Mouse (Mus musculus): ENCODE results near the gene Whrn. TPM values are rescaled to one million over a fixed set of nuclear protein-coding genes. Genes with fewer than 3 reads are reported as not detected.

Whrn gene
- polyA plus RNA-seq, 1 experiment from 2014 or later, result 1.9 TPM

- Histone ChIP-seq H3K4me3 (ENCODE audit: low read depth, low read length) (no peak overlapping the region), H3K27ac (ENCODE audit: low read length) (no peak overlapping the region), H3K9ac (replicated peaks; ENCODE audit: low read depth) (no peak overlapping the region), H3K4me1 (ENCODE audit: insufficient read depth, low read depth, low read length) (no peaks in the 10 kb centered on the region), H3K36me3 (ENCODE audit: insufficient read depth, low read length) (no peaks in the 10 kb centered on the region), H3K4me2 (replicated peaks; ENCODE audit: low read depth, low read length) (no peak overlapping the region), H3K27me3 (replicated peaks; ENCODE audit: insufficient read depth, low read length) (no peaks in the 10 kb centered on the region), H3K9me3 (ENCODE audit: low read length) (no peaks in the 10 kb centered on the region)
- ATAC-seq (peak; percentile 32; the same call in 1 of the 2 replicates), DNase-seq (ENCODE audit: low spot score) (no peak)
- 42% methylated on average over 16 of the region's 16 CpGs for WGBS
- TF ChIP-seq EP300 (IDR thresholded peaks at IDR 0.05) (no peak), CTCF (IDR thresholded peaks at IDR 0.05) (no peak)
These were observed 36.5 kb downstream of the Whrn start for GRCm38 (mm10) chr4:63459141-63459789.

- H3K4me1 ChIP-seq (ENCODE audit: insufficient read depth, low read depth, low read length), result no peaks in the 10 kb centered on the region
- H3K27me3 ChIP-seq (replicated peaks; ENCODE audit: insufficient read depth, low read length), result no peaks in the 10 kb centered on the region
- no peak for TF ChIP-seq EP300 (IDR thresholded peaks at IDR 0.05)
- TF ChIP-seq CTCF (IDR thresholded peaks at IDR 0.05), result no peak
- H3K4me3 ChIP-seq (ENCODE audit: low read depth, low read length), result no peak overlapping the region
- no peaks in the 10 kb centered on the region for H3K9me3 ChIP-seq (ENCODE audit: low read length)
- H3K27ac ChIP-seq (ENCODE audit: low read length), result no peak overlapping the region
- 90% methylated on average over 5 of the region's 5 CpGs for WGBS
- H3K9ac ChIP-seq (replicated peaks; ENCODE audit: low read depth), result no peak overlapping the region
- no peak overlapping the region for H3K4me2 ChIP-seq (replicated peaks; ENCODE audit: low read depth, low read length)
- H3K36me3 ChIP-seq (ENCODE audit: insufficient read depth, low read length), result no peaks in the 10 kb centered on the region
- ATAC-seq (no peak), DNase-seq (ENCODE audit: low spot score) (no peak)
These were observed 39.2 kb downstream of the Whrn start for GRCm38 (mm10) chr4:63456547-63456946.

- H3K27ac ChIP-seq (ENCODE audit: low read length), result no peak overlapping the region
- H3K4me2 ChIP-seq (replicated peaks; ENCODE audit: low read depth, low read length), result no peak overlapping the region
- 66% methylated on average over 6 of the region's 6 CpGs for WGBS
- no peak overlapping the region for H3K9ac ChIP-seq (replicated peaks; ENCODE audit: low read depth)
- no peaks in the 10 kb centered on the region for H3K36me3 ChIP-seq (ENCODE audit: insufficient read depth, low read length)
- H3K4me3 ChIP-seq (ENCODE audit: low read depth, low read length), result no peak overlapping the region
- no peaks in the 10 kb centered on the region for H3K4me1 ChIP-seq (ENCODE audit: insufficient read depth, low read depth, low read length)
- no peaks in the 10 kb centered on the region for H3K9me3 ChIP-seq (ENCODE audit: low read length)
- DNase-seq (ENCODE audit: low spot score) (no peak), ATAC-seq (no peak)
- H3K27me3 ChIP-seq (replicated peaks; ENCODE audit: insufficient read depth, low read length), result no peaks in the 10 kb centered on the region
- no peak for TF ChIP-seq EP300 (IDR thresholded peaks at IDR 0.05)
- no peak for TF ChIP-seq CTCF (IDR thresholded peaks at IDR 0.05)
These were observed 41.8 kb downstream of the Whrn start for GRCm38 (mm10) chr4:63453939-63454513.

GRCm38 (mm10) chr4:63452555-63452954, 43.2 kb downstream of the Whrn start:
- H3K4me1 ChIP-seq (ENCODE audit: insufficient read depth, low read depth, low read length), result no peaks in the 10 kb centered on the region
- H3K27ac ChIP-seq (ENCODE audit: low read length), result no peak overlapping the region
- WGBS, result 67% methylated on average over 3 of the region's 3 CpGs
- H3K9me3 ChIP-seq (ENCODE audit: low read length), result no peaks in the 10 kb centered on the region
- DNase-seq (ENCODE audit: low spot score) (no peak), ATAC-seq (no peak)
- TF ChIP-seq CTCF (IDR thresholded peaks at IDR 0.05) (no peak), EP300 (IDR thresholded peaks at IDR 0.05) (no peak)
- no peak overlapping the region for H3K4me2 ChIP-seq (replicated peaks; ENCODE audit: low read depth, low read length)
- no peak overlapping the region for H3K4me3 ChIP-seq (ENCODE audit: low read depth, low read length)
- no peaks in the 10 kb centered on the region for H3K27me3 ChIP-seq (replicated peaks; ENCODE audit: insufficient read depth, low read length)
- no peaks in the 10 kb centered on the region for H3K36me3 ChIP-seq (ENCODE audit: insufficient read depth, low read length)
- no peak overlapping the region for H3K9ac ChIP-seq (replicated peaks; ENCODE audit: low read depth)

GRCm38 (mm10) chr4:63450551-63450950, 45.2 kb downstream of the Whrn start:
- no peaks in the 10 kb centered on the region for H3K36me3 ChIP-seq (ENCODE audit: insufficient read depth, low read length)
- ATAC-seq (no peak), DNase-seq (ENCODE audit: low spot score) (no peak)
- no peaks in the 10 kb centered on the region for H3K4me1 ChIP-seq (ENCODE audit: insufficient read depth, low read depth, low read length)
- no peaks in the 10 kb centered on the region for H3K27me3 ChIP-seq (replicated peaks; ENCODE audit: insufficient read depth, low read length)
- WGBS, result 79% methylated on average over 5 of the region's 5 CpGs
- H3K27ac ChIP-seq (ENCODE audit: low read length), result no peak overlapping the region
- H3K4me3 ChIP-seq (ENCODE audit: low read depth, low read length), result no peak overlapping the region
- H3K9me3 ChIP-seq (ENCODE audit: low read length), result no peaks in the 10 kb centered on the region
- H3K4me2 ChIP-seq (replicated peaks; ENCODE audit: low read depth, low read length), result no peak overlapping the region
- no peak for TF ChIP-seq CTCF (IDR thresholded peaks at IDR 0.05)
- no peak for TF ChIP-seq EP300 (IDR thresholded peaks at IDR 0.05)
- no peak overlapping the region for H3K9ac ChIP-seq (replicated peaks; ENCODE audit: low read depth)

- 84% methylated on average over 10 of the region's 10 CpGs for WGBS
- DNase-seq (ENCODE audit: low spot score) (no peak), ATAC-seq (no peak)
- Histone ChIP-seq H3K27ac (ENCODE audit: low read length) (no peak overlapping the region), H3K4me1 (ENCODE audit: insufficient read depth, low read depth, low read length) (no peaks in the 10 kb centered on the region), H3K9ac (replicated peaks; ENCODE audit: low read depth) (no peak overlapping the region), H3K4me2 (replicated peaks; ENCODE audit: low read depth, low read length) (no peak overlapping the region), H3K36me3 (ENCODE audit: insufficient read depth, low read length) (no peaks in the 10 kb centered on the region), H3K9me3 (ENCODE audit: low read length) (no peaks in the 10 kb centered on the region), H3K27me3 (replicated peaks; ENCODE audit: insufficient read depth, low read length) (no peaks in the 10 kb centered on the region), H3K4me3 (ENCODE audit: low read depth, low read length) (no peak overlapping the region)
- TF ChIP-seq CTCF (IDR thresholded peaks at IDR 0.05) (no peak), EP300 (IDR thresholded peaks at IDR 0.05) (no peak)
These were observed 51.3 kb downstream of the Whrn start for GRCm38 (mm10) chr4:63444362-63445066.

Measured in lung, postnatal 0 days (tissue).